Mouse (Mus musculus) CH12.LX (cell line): ENCODE measurements around the gene Ttc22. TPM values are rescaled to one million over a fixed set of nuclear protein-coding genes. Genes with fewer than 3 reads are reported as not detected.

Experiments
- DNase-seq: peaks from one replicate; pipeline ENCODE4 v3.0.0-alpha.2; 2013; ENCODE audit errors: extremely low read depth
- H3K27ac ChIP-seq: 2 replicates; pipeline ENCODE4 v1.5.1; 2012; ENCODE audit warnings: low read depth, mild to moderate bottlenecking, control low read depth, moderate library complexity; ENCODE audit not compliant: insufficient read depth
- H3K27me3 ChIP-seq: replicated peaks from 2 replicates; pipeline ENCODE3; 2012; ENCODE audit warnings: inconsistent platforms
- H3K36me3 ChIP-seq, 2 experiments: replicated peaks in 1 of 2; 2 replicates each; pipeline versions ENCODE3 to v1.6.1; 2012; ENCODE audit warnings: inconsistent platforms in 1 of 2, low read length in 1 of 2, mild to moderate bottlenecking in 1 of 2, mixed read lengths in 1 of 2, moderate library complexity in 1 of 2; ENCODE audit not compliant: control insufficient read depth in 1 of 2, insufficient read depth in 1 of 2
- H3K4me1 ChIP-seq, 2 experiments: 2 replicates each; pipeline ENCODE4 v1.6.1; 2012; ENCODE audit warnings: inconsistent platforms in 1 of 2, moderate library complexity in 1 of 2; ENCODE audit not compliant: insufficient read depth in 2 of 2, control insufficient read depth in 1 of 2
- H3K4me2 ChIP-seq: 2 replicates; pipeline ENCODE4 v1.6.1; 2012; ENCODE audit warnings: low read depth, mild to moderate bottlenecking, control low read depth; ENCODE audit not compliant: poor library complexity, insufficient read depth, severe bottlenecking
- H3K4me3 ChIP-seq, 3 experiments: fragments of 150-350 bp in 1 of 3; sonication (generic) in 1 of 3; replicated peaks in 1 of 3; 2 replicates each; pipeline versions ENCODE3 to v1.5.1; 2011 to 2012; ENCODE audit warnings: low read depth in 2 of 3, low read length in 2 of 3, mild to moderate bottlenecking in 2 of 3, moderate library complexity in 2 of 3, control low read depth in 1 of 3, improper control_type of control experiment in 1 of 3, inconsistent platforms in 1 of 3, mixed read lengths in 1 of 3; ENCODE audit not compliant: poor library complexity in 1 of 3
- H3K79me2 ChIP-seq: replicated peaks from 2 replicates; pipeline ENCODE4 v1.6.1; 2012; ENCODE audit warnings: mild to moderate bottlenecking, moderate library complexity; ENCODE audit not compliant: control insufficient read depth, poor library complexity, insufficient read depth, severe bottlenecking; ENCODE audit errors: extremely low read depth
- H3K9ac ChIP-seq: 2 replicates; pipeline ENCODE4 v1.6.1; 2012; ENCODE audit warnings: low read depth, mild to moderate bottlenecking, control low read depth, moderate library complexity; ENCODE audit not compliant: insufficient read depth
- H3K9me3 ChIP-seq: replicated peaks from 2 replicates; pipeline ENCODE3; 2012; ENCODE audit warnings: low read length, inconsistent platforms, mixed read lengths
- BHLHE40 ChIP-seq: IDR thresholded peaks from 2 replicates; pipeline ENCODE4 v1.6.1; 2011; ENCODE audit warnings: mild to moderate bottlenecking, low read depth, low read length, improper control_type of control experiment
- CHD1 ChIP-seq: IDR thresholded peaks from 2 replicates; pipeline ENCODE4 v1.6.1; 2012; ENCODE audit warnings: low read depth, low read length, improper control_type of control experiment, inconsistent platforms
- CHD2 ChIP-seq: IDR thresholded peaks from 2 replicates; pipeline ENCODE4 v1.6.1; 2011; ENCODE audit warnings: low read length, improper control_type of control experiment
- CTCF ChIP-seq, 2 experiments: IDR thresholded peaks in 1 of 2; conservative IDR thresholded peaks in 1 of 2; 2 replicates each; pipeline ENCODE4 v1.5.1; 2011 to 2012; ENCODE audit warnings: low read depth in 2 of 2, low read length in 2 of 2, improper control_type of control experiment in 1 of 2, inconsistent platforms in 1 of 2, mild to moderate bottlenecking in 1 of 2, moderate library complexity in 1 of 2
- E2F4 ChIP-seq: IDR thresholded peaks from 2 replicates; pipeline ENCODE4 v1.6.1; 2011; ENCODE audit warnings: low read depth, low read length, improper control_type of control experiment; ENCODE audit not compliant: insufficient replicate concordance
- ELF1 ChIP-seq: IDR thresholded peaks from 2 replicates; pipeline ENCODE4 v1.6.1; 2014; ENCODE audit warnings: low read depth, mild to moderate bottlenecking, inconsistent platforms, low read length, improper control_type of control experiment
- GABPA ChIP-seq: IDR thresholded peaks from 2 replicates; pipeline ENCODE4 v1.6.1; 2012; ENCODE audit warnings: low read depth, low read length, improper control_type of control experiment, inconsistent platforms; ENCODE audit not compliant: insufficient replicate concordance
- HCFC1 ChIP-seq: IDR thresholded peaks from 2 replicates; pipeline ENCODE4 v1.6.1; 2012; ENCODE audit warnings: low read depth, mild to moderate bottlenecking, inconsistent platforms, low read length, improper control_type of control experiment
- JUN ChIP-seq: IDR thresholded peaks from 2 replicates; pipeline ENCODE4 v1.6.1; 2011; ENCODE audit warnings: low read depth, mild to moderate bottlenecking, low read length, improper control_type of control experiment, moderate library complexity; ENCODE audit not compliant: insufficient read depth
- JUND ChIP-seq: conservative IDR thresholded peaks from 2 replicates; pipeline ENCODE4 v1.6.1; 2011; ENCODE audit warnings: low read depth, low read length, improper control_type of control experiment
- KAT2A ChIP-seq: IDR thresholded peaks from 2 replicates; pipeline ENCODE4 v1.6.1; 2012; ENCODE audit warnings: low read length, improper control_type of control experiment, inconsistent platforms; ENCODE audit not compliant: insufficient replicate concordance
- MAFK ChIP-seq: IDR thresholded peaks from 2 replicates; pipeline ENCODE4 v1.6.1; 2011; ENCODE audit warnings: low read length, improper control_type of control experiment; ENCODE audit not compliant: insufficient replicate concordance
- MAZ ChIP-seq: IDR thresholded peaks from 2 replicates; pipeline ENCODE4 v1.6.1; 2012; ENCODE audit warnings: low read depth, mild to moderate bottlenecking, inconsistent platforms, low read length, improper control_type of control experiment, moderate library complexity
- MXI1 ChIP-seq: IDR thresholded peaks from 2 replicates; pipeline ENCODE4 v1.6.1; 2011; ENCODE audit warnings: mild to moderate bottlenecking, low read depth, low read length, improper control_type of control experiment
- MYC ChIP-seq: IDR thresholded peaks from 2 replicates; pipeline ENCODE4 v1.6.1; 2011; ENCODE audit warnings: low read depth, mild to moderate bottlenecking, improper control_type of control experiment, low read length
- NELFE ChIP-seq: IDR thresholded peaks from 2 replicates; pipeline ENCODE4 v1.6.1; 2011; ENCODE audit warnings: low read depth, low read length, improper control_type of control experiment
- PAX5 ChIP-seq: IDR thresholded peaks from 2 replicates; pipeline ENCODE4 v1.6.1; 2012; ENCODE audit warnings: low read length, inconsistent platforms, mixed read lengths
- POLR2A ChIP-seq: IDR thresholded peaks from 2 replicates; pipeline ENCODE4 v1.6.1; 2011; ENCODE audit warnings: low read depth, mild to moderate bottlenecking, improper control_type of control experiment, low read length
- POLR2AphosphoS2 ChIP-seq: IDR thresholded peaks from 2 replicates; pipeline ENCODE4 v1.6.1; 2011; ENCODE audit warnings: low read depth, low read length, improper control_type of control experiment
- RAD21 ChIP-seq: IDR thresholded peaks from 2 replicates; pipeline ENCODE4 v1.6.1; 2011; ENCODE audit warnings: low read depth, mild to moderate bottlenecking, low read length, improper control_type of control experiment, moderate library complexity
- RCOR1 ChIP-seq: conservative IDR thresholded peaks from 2 replicates; pipeline ENCODE4 v1.6.1; 2012; ENCODE audit warnings: low read depth, mild to moderate bottlenecking, inconsistent platforms, low read length, improper control_type of control experiment
- SIN3A ChIP-seq: IDR thresholded peaks from 2 replicates; pipeline ENCODE4 v1.6.1; 2012; ENCODE audit warnings: low read length, improper control_type of control experiment, inconsistent platforms
- SMC3 ChIP-seq: IDR thresholded peaks from 2 replicates; pipeline ENCODE4 v1.6.1; 2011; ENCODE audit warnings: low read depth, low read length, improper control_type of control experiment
- TBP ChIP-seq: conservative IDR thresholded peaks from 2 replicates; pipeline ENCODE4 v1.6.1; 2011; ENCODE audit warnings: low read depth, low read length, improper control_type of control experiment
- USF1 ChIP-seq: IDR thresholded peaks from 2 replicates; pipeline ENCODE4 v1.6.1; 2014; ENCODE audit warnings: low read depth, mild to moderate bottlenecking, inconsistent platforms, low read length, improper control_type of control experiment
- USF2 ChIP-seq: conservative IDR thresholded peaks from 2 replicates; pipeline ENCODE4 v1.6.1; 2011; ENCODE audit warnings: low read depth, low read length, improper control_type of control experiment
- ZC3H11A ChIP-seq: IDR thresholded peaks from 2 replicates; pipeline ENCODE4 v1.6.1; 2012; ENCODE audit warnings: low read depth, mild to moderate bottlenecking, inconsistent platforms, low read length, improper control_type of control experiment
- ZKSCAN1 ChIP-seq: IDR thresholded peaks from 2 replicates; pipeline ENCODE4 v1.6.1; 2012; ENCODE audit warnings: low read depth, inconsistent platforms, low read length, improper control_type of control experiment, borderline replicate concordance
- dilution Hi-C: fragments of 300-500 bp; cut with MboI; formaldehyde crosslinking; loops from 2 replicates; pipeline ENCODE4 v1.14.3; 2020; ENCODE audit warnings: low sequenced_read_pairs; ENCODE audit not compliant: extremely low pct_unique_long_range_greater_than_20kb, extremely low pct_ligation_motif_present
- in situ Hi-C: fragments of 300-500 bp; cut with MboI; formaldehyde crosslinking; loops from 3 replicates; pipeline ENCODE4 v1.14.3; 2019; ENCODE audit warnings: low sequenced_read_pairs, low pct_ligation_motif_present, low pct_unique_long_range_greater_than_20kb, mixed read lengths
- polyA plus RNA-seq: library from polyadenylated mRNA; unstranded; fragments of >175 nt; gene quantifications from 2 replicates; pipeline ENCODE4 v1.2.1, GENCODE M21; 2012; ENCODE audit warnings: low read depth; ENCODE audit not compliant: insufficient read length
- total RNA-seq, 2 experiments: library from RNA; depleted of rRNA; stranded (reverse); fragments of 300-350 nt in 1 of 2; fragments of >200 nt in 1 of 2; gene quantifications; 2 replicates each; pipeline ENCODE4 v1.2.3; 2012 to 2014

The Ttc22 gene
- total and polyA plus RNA-seq, 3 experiments, result not detected

DNA sequence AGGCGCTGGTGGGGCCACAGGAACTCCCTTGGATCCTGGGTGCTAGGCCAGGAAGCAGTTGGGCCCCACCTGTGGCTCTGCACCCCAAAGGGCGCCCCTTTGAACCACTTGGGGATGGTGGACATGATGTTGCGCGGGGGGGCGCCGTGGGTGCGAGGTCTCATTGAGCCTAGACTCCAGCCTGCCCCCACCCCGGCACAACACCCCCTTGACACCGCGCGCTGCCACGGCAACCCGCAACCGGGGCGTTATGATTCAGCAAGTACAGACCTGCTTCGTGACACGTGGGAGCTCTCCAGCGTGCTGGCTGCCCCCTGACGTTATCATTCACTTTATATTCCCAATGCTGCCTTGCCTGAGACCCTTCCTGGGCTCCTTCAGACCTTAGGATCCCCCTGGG, 5.2 kb upstream of the Ttc22 start, which contains the start of gene Lexm (continued):
- peak; percentile 66 for TF ChIP-seq BHLHE40
- no peak for TF ChIP-seq SMC3
- TF ChIP-seq ZKSCAN1, result no peak
- peak; percentile 56; the same call in 1 of the 2 replicates for TF ChIP-seq SIN3A
- TF ChIP-seq POLR2AphosphoS2, result no peak
- no peak for TF ChIP-seq ZC3H11A
- no peak for TF ChIP-seq ELF1
- peak; percentile 98 for TF ChIP-seq MXI1
- no peak for TF ChIP-seq NELFE
- TF ChIP-seq, all 38 proteins: peak for 4

DNA sequence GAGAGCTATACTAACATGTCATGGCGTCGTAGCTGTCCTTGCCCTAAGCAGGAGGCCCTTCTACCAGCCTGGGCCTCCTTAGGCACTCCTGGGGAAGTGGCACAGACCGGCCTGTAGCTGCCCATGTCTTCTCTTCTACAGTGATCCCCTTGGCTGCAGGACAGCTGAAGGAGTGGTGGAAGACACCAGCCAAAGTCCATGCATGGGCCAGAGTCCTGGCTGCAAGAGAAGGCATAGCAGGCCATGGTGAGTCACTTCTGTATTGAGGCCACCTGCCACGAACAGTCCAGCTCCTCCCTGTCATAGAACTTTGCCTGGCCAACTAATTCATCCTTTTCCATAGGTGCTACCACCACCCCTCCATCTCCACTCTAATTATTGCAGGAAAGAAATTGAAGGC, 3.3 kb upstream of the Ttc22 start:
- Histone ChIP-seq H3K36me3 (no peaks in the 10 kb centered on the region), H3K9me3 (no peaks in the 10 kb centered on the region), H3K4me1 (peaks cover 9 to 23% of the 10 kb centered on the region in 2 experiments; a peak in 3 of 4 replicates), H3K27ac (no peak overlapping the region), H3K4me2 (no peak overlapping the region), H3K79me2 (no peaks in the 10 kb centered on the region), H3K9ac (no peak overlapping the region)
- dilution Hi-C loops, result no loop called here
- in situ Hi-C loops, result no loop called here
- DNase-seq, result no peak
- TF ChIP-seq JUND (no peak), RCOR1 (no peak), ZKSCAN1 (no peak), ZC3H11A (no peak), USF1 (no peak), MAZ (no peak), CHD2 (no peak), E2F4 (no peak), GABPA (no peak)
- TF ChIP-seq, all 38 proteins: peak for 0
- Histone ChIP-seq H3K4me3 (no peak overlapping the region), H3K27me3 (peaks cover 26% of the 10 kb centered on the region)

- peaks cover 50% of the 10 kb centered on the region for H3K27me3 ChIP-seq
- no peak for DNase-seq
- TF ChIP-seq USF2 (no peak), PAX5 (no peak), POLR2A (no peak), SMC3 (no peak), BHLHE40 (no peak), RAD21 (no peak), TBP (no peak), GABPA (no peak), KAT2A (no peak), CHD1 (no peak), MXI1 (no peak), MAFK (no peak), JUND (no peak), ZKSCAN1 (no peak), JUN (no peak), USF1 (no peak), CTCF (conservative IDR thresholded peaks at IDR 0.05 in 1 of 2, IDR thresholded peaks at IDR 0.05 in 1 of 2; ENCODE audit: low read depth in 2 of 2, low read length in 2 of 2) (no peak), HCFC1 (no peak), MYC (no peak)
- in situ Hi-C loops, result no loop called here
- H3K9ac ChIP-seq, result no peak overlapping the region
- peaks cover 4% of the 10 kb centered on the region in 2 experiments; a peak in 1 of 4 replicates for H3K4me1 ChIP-seq
- dilution Hi-C loops, result no loop called here
- no peaks in the 10 kb centered on the region for H3K79me2 ChIP-seq
- no peak overlapping the region for H3K4me2 ChIP-seq
- H3K36me3 ChIP-seq, result no peaks in the 10 kb centered on the region
- no peak overlapping the region for H3K27ac ChIP-seq
- no peaks in the 10 kb centered on the region for H3K9me3 ChIP-seq
- no peak overlapping the region for H3K4me3 ChIP-seq
Measured at GRCm38 (mm10) chr4:106621428-106621827, 804 bp upstream of the Ttc22 start.
